Mouse (Mus musculus) kidney, adult 11 months (tissue): ENCODE measurements at regions not wholly inside any gene's neighbourhood (a gene's known extent, or its start where the extent isn't known, plus 50 kb on each side); places are given as distances from the start of the nearest gene placed in this dataset.

ENCODE experiments used
- DNase-seq: peaks from one replicate; pipeline ENCODE4 v3.0.0; 2022

- peak; percentile 15 for DNase-seq
Measured at GRCm38 (mm10) chr13:42244240-42245086, 56.8 kb upstream of the Edn1 start.

GRCm38 (mm10) chr13:42245753-42246409 is 55.4 kb upstream of the Edn1 start:
- no peak for DNase-seq
